ENCODE assay signal across 19 mouse cellular contexts in genomic region chr10:60400507-60401295, GRCm38 (mm10). TPM values are rescaled to one million over a fixed set of nuclear protein-coding genes. Genes with fewer than 3 reads are reported as not detected.
DNase-seq lines count a peak whose midpoint lies in the region; ATAC-seq and TF ChIP-seq lines count a peak whose summit lies in the region.
"Had no signal": no experiment of that assay in that cellular context is flagged by ENCODE, and none has a peak within 500 bp of the region (broad histone marks: within the 10 kb centered on the region; RNA-seq: fewer than 3 reads in every experiment).

No protein-coding gene starts in this region.

- DNase-seq in heart, embryonic 10.5 days (ENCODE audit: low spot score) = no peak
- no peak for DNase-seq in midbrain, embryonic 11.5 days (ENCODE audit: low spot score, missing footprints)
- no peak for DNase-seq in midbrain, postnatal 0 days (ENCODE audit: low spot score)
- DNase-seq in cerebellum, postnatal 36 days = no peak
- DNase-seq in layer of hippocampus, adult 11-12 months (ENCODE audit: low spot score) = no peak
- DNase-seq: adrenal gland, postnatal 25 days; B cell, adult 2 months; cerebellum, adult 8-10 months; heart, adult 2 months; kidney, adult 2 months; kidney, postnatal 25 days; lung, adult 18-20 months had no signal

- no peak overlapping the region for H3K27ac ChIP-seq in heart, embryonic 13.5 days (replicated peaks)
- no peak overlapping the region for H3K27ac ChIP-seq in heart, embryonic 10.5 days
- H3K27ac ChIP-seq in midbrain, embryonic 11.5 days (ENCODE audit: low read depth, low read length) = no peak overlapping the region
- H3K27ac ChIP-seq in midbrain, postnatal 0 days (ENCODE audit: low read depth, low read length) = no peak overlapping the region
- peak overlapping the region; percentile 38 for H3K27ac ChIP-seq in hindbrain, embryonic 15.5 days (replicated peaks)
- H3K27ac ChIP-seq in stomach, embryonic 16.5 days (ENCODE audit: low read length) = no peak overlapping the region
- H3K27ac ChIP-seq: forebrain, embryonic 12.5 days; heart, adult 2 months had no signal

- TF ChIP-seq CTCF in midbrain, postnatal 0 days (IDR thresholded peaks at IDR 0.05) = no peak

- no peaks in the 10 kb centered on the region for H3K36me3 ChIP-seq in heart, embryonic 13.5 days
- no peaks in the 10 kb centered on the region for H3K36me3 ChIP-seq in heart, embryonic 10.5 days
- no peaks in the 10 kb centered on the region for H3K36me3 ChIP-seq in midbrain, embryonic 11.5 days (ENCODE audit: control insufficient read depth, insufficient read depth, low read length)
- no peaks in the 10 kb centered on the region for H3K36me3 ChIP-seq in midbrain, postnatal 0 days (ENCODE audit: insufficient read depth, low read length)
- no peaks in the 10 kb centered on the region for H3K36me3 ChIP-seq in hindbrain, embryonic 15.5 days
- H3K36me3 ChIP-seq in stomach, embryonic 16.5 days (ENCODE audit: control insufficient read depth, insufficient read depth, low read length) = no peaks in the 10 kb centered on the region
- H3K36me3 ChIP-seq: forebrain, embryonic 12.5 days had no signal

- H3K9ac ChIP-seq in heart, embryonic 13.5 days = peak overlapping the region; percentile 15; the same call in 1 of the 2 replicates
- 0 out of 2 replicates have a peak overlapping the region, but pooled peaks have one; percentile 14 for H3K9ac ChIP-seq in midbrain, embryonic 11.5 days (ENCODE audit: low read length)
- no peak overlapping the region; the same call in 1 of the 2 replicates for H3K9ac ChIP-seq in midbrain, postnatal 0 days (replicated peaks; ENCODE audit: low read length, poor library complexity, severe bottlenecking)
- 0 out of 2 replicates have a peak overlapping the region, but pooled peaks have one; percentile 2 for H3K9ac ChIP-seq in hindbrain, embryonic 15.5 days
- H3K9ac ChIP-seq in stomach, embryonic 16.5 days (ENCODE audit: low read length) = peak overlapping the region; percentile 11; the same call in 1 of the 2 replicates
- H3K9ac ChIP-seq: forebrain, embryonic 12.5 days had no signal

- no peak overlapping the region for H3K4me3 ChIP-seq in heart, embryonic 13.5 days
- H3K4me3 ChIP-seq in heart, embryonic 10.5 days = no peak overlapping the region
- no peak overlapping the region for H3K4me3 ChIP-seq in midbrain, embryonic 11.5 days (ENCODE audit: low read depth, low read length)
- no peak overlapping the region for H3K4me3 ChIP-seq in midbrain, postnatal 0 days (ENCODE audit: low read depth, low read length)
- no peak overlapping the region for H3K4me3 ChIP-seq in hindbrain, embryonic 15.5 days
- no peak overlapping the region for H3K4me3 ChIP-seq in stomach, embryonic 16.5 days (replicated peaks; ENCODE audit: low read length)
- H3K4me3 ChIP-seq: forebrain, embryonic 12.5 days; heart, adult 2 months had no signal

- peaks cover 7% of the 10 kb centered on the region; the same call in 1 of the 2 replicates for H3K4me1 ChIP-seq in heart, embryonic 13.5 days
- peaks cover 9% of the 10 kb centered on the region for H3K4me1 ChIP-seq in heart, embryonic 10.5 days
- peaks cover 3% of the 10 kb centered on the region; the same call in 1 of the 2 replicates for H3K4me1 ChIP-seq in midbrain, embryonic 11.5 days (ENCODE audit: control insufficient read depth, insufficient read depth, low read length)
- H3K4me1 ChIP-seq in midbrain, postnatal 0 days (ENCODE audit: insufficient read depth, low read length) = no peaks in the 10 kb centered on the region
- H3K4me1 ChIP-seq in hindbrain, embryonic 15.5 days (replicated peaks) = peaks cover 3% of the 10 kb centered on the region; the same call in 1 of the 2 replicates
- no peaks in the 10 kb centered on the region for H3K4me1 ChIP-seq in stomach, embryonic 16.5 days (ENCODE audit: control insufficient read depth, insufficient read depth, low read length)

- H3K27me3 ChIP-seq in heart, embryonic 13.5 days (replicated peaks) = peaks cover 12% of the 10 kb centered on the region
- H3K27me3 ChIP-seq in heart, embryonic 10.5 days (ENCODE audit: insufficient read depth, poor library complexity, severe bottlenecking) = peaks cover 10% of the 10 kb centered on the region
- H3K27me3 ChIP-seq in midbrain, embryonic 11.5 days (ENCODE audit: control insufficient read depth, insufficient read depth, low read length) = no peaks in the 10 kb centered on the region
- no peaks in the 10 kb centered on the region for H3K27me3 ChIP-seq in midbrain, postnatal 0 days (ENCODE audit: insufficient read depth, low read length)
- H3K27me3 ChIP-seq in hindbrain, embryonic 15.5 days = no peaks in the 10 kb centered on the region
- peaks cover 3% of the 10 kb centered on the region; the same call in 1 of the 2 replicates for H3K27me3 ChIP-seq in stomach, embryonic 16.5 days (ENCODE audit: control insufficient read depth, insufficient read depth, low read length)
- H3K27me3 ChIP-seq: forebrain, embryonic 12.5 days had no signal

- H3K4me2 ChIP-seq in heart, embryonic 13.5 days = no peak overlapping the region
- H3K4me2 ChIP-seq in midbrain, embryonic 11.5 days = no peak overlapping the region
- no peak overlapping the region for H3K4me2 ChIP-seq in midbrain, postnatal 0 days (ENCODE audit: low read depth, low read length, poor library complexity, severe bottlenecking)
- peak overlapping the region; percentile 5 for H3K4me2 ChIP-seq in hindbrain, embryonic 15.5 days
- no peak overlapping the region for H3K4me2 ChIP-seq in stomach, embryonic 16.5 days (ENCODE audit: low read depth, low read length)
- H3K4me2 ChIP-seq: forebrain, embryonic 12.5 days had no signal

- no peak for ATAC-seq in heart, embryonic 13.5 days (ENCODE audit: extremely low read depth, insufficient number of reproducible peaks, low FRiP score, low TSS enrichment)
- no peak for ATAC-seq in midbrain, embryonic 11.5 days (ENCODE audit: low FRiP score)
- no peak for ATAC-seq in midbrain, postnatal 0 days (ENCODE audit: low FRiP score)
- ATAC-seq in hindbrain, embryonic 15.5 days (ENCODE audit: low FRiP score, low read depth) = no peak
- no peak for ATAC-seq in stomach, embryonic 16.5 days (ENCODE audit: insufficient read depth, low FRiP score)
- ATAC-seq: activated CD4-positive, CD25-positive, alpha-beta regulatory T cell, adult 4 months; Patski had no signal

- no peaks in the 10 kb centered on the region for H3K9me3 ChIP-seq in heart, embryonic 13.5 days
- H3K9me3 ChIP-seq in heart, embryonic 10.5 days = no peaks in the 10 kb centered on the region
- no peaks in the 10 kb centered on the region for H3K9me3 ChIP-seq in midbrain, embryonic 11.5 days (ENCODE audit: control insufficient read depth, low read length)
- no peaks in the 10 kb centered on the region for H3K9me3 ChIP-seq in midbrain, postnatal 0 days (ENCODE audit: low read length)
- no peaks in the 10 kb centered on the region for H3K9me3 ChIP-seq in hindbrain, embryonic 15.5 days
- H3K9me3 ChIP-seq in stomach, embryonic 16.5 days (replicated peaks; ENCODE audit: control insufficient read depth, low read length) = no peaks in the 10 kb centered on the region
- H3K9me3 ChIP-seq: forebrain, embryonic 12.5 days had no signal

- 73% methylated on average over 11 of the region's 11 CpGs for WGBS in heart, embryonic 13.5 days
- 81% methylated on average over 11 of the region's 11 CpGs for WGBS in heart, embryonic 10.5 days
- WGBS in midbrain, embryonic 11.5 days = 73% methylated on average over 11 of the region's 11 CpGs
- WGBS in midbrain, postnatal 0 days = 69% methylated on average over 11 of the region's 11 CpGs
- 69% methylated on average over 11 of the region's 11 CpGs for WGBS in hindbrain, embryonic 15.5 days
- 70% methylated on average over 11 of the region's 11 CpGs for WGBS in stomach, embryonic 16.5 days

RNA-seq across cellular contexts. Expression of gene Gm17455, which starts 1.2 kb away (rescaled TPM):
- 0.62 TPM in 1 of 2 replicates, not detected in the other for polyA plus RNA-seq in heart, embryonic 13.5 days (2015; fragmentation: Nextera tagmentation; extraction: Ambion mirVana)
- 0.59 and 0.89 TPM in 2 replicates for polyA plus RNA-seq in heart, embryonic 10.5 days (2016; fragmentation: Nextera tagmentation; extraction: Ambion mirVana)
- 3.0 and 3.7 TPM in 2 replicates for polyA plus RNA-seq in midbrain, embryonic 11.5 days (2014; fragmentation: Nextera tagmentation; extraction: Ambion mirVana)
- total RNA-seq in midbrain, postnatal 0 days (2014; rRNA removed) = 0.93 and 1.9 TPM in 2 replicates
- 6.9 and 12.5 TPM in 2 replicates for polyA plus RNA-seq in midbrain, postnatal 0 days (2015; fragmentation: Nextera tagmentation; extraction: Ambion mirVana)
- polyA plus RNA-seq in hindbrain, embryonic 15.5 days (2015; fragmentation: Nextera tagmentation; extraction: Ambion mirVana) = 11.7 and 16.8 TPM in 2 replicates
- polyA plus RNA-seq in stomach, embryonic 16.5 days (2015; fragmentation: Nextera tagmentation; extraction: Ambion mirVana) = 0.76 TPM in 1 of 2 replicates, not detected in the other
- total RNA-seq: adrenal gland, postnatal 25 days; heart, adult 2 months; liver, adult 2 months had no signal
- polyA plus RNA-seq: kidney, adult 2 months; liver, adult 2 months; Patski had no signal

RNA-seq across cellular contexts. Expression of gene Vsir, which starts 54.0 kb away (rescaled TPM):
- polyA plus RNA-seq in heart, embryonic 13.5 days (2015; fragmentation: Nextera tagmentation; extraction: Ambion mirVana) = 2.4 and 3.2 TPM in 2 replicates
- polyA plus RNA-seq in heart, embryonic 10.5 days (2016; fragmentation: Nextera tagmentation; extraction: Ambion mirVana) = 1.4 and 2.2 TPM in 2 replicates
- polyA plus RNA-seq in midbrain, embryonic 11.5 days (2014; fragmentation: Nextera tagmentation; extraction: Ambion mirVana) = 1.7 and 2.3 TPM in 2 replicates
- 5.9 and 15.8 TPM in 2 replicates for total RNA-seq in midbrain, postnatal 0 days (2014; rRNA removed)
- 3.4 and 3.7 TPM in 2 replicates for polyA plus RNA-seq in midbrain, postnatal 0 days (2015; fragmentation: Nextera tagmentation; extraction: Ambion mirVana)
- polyA plus RNA-seq in hindbrain, embryonic 15.5 days (2015; fragmentation: Nextera tagmentation; extraction: Ambion mirVana) = 2.5 and 3.2 TPM in 2 replicates
- 6.6 and 8.5 TPM in 2 replicates for polyA plus RNA-seq in stomach, embryonic 16.5 days (2015; fragmentation: Nextera tagmentation; extraction: Ambion mirVana)
